Mouse (Mus musculus): ENCODE measurements at regions not wholly inside any gene's neighbourhood (a gene's known extent, or its start where the extent isn't known, plus 50 kb on each side); places are given as distances from the start of the nearest gene placed in this dataset.

GRCm38 (mm10) chr4:119054129-119054528 is 54.4 kb upstream of the Slc2a1 start:
- Histone ChIP-seq H3K4me1 (ENCODE audit: control insufficient read depth in 1 of 2, insufficient read depth in 2 of 2, low read length in 2 of 2) (peaks cover 2 to 30% of the 10 kb centered on the region in 2 experiments; a peak in 3 of 4 replicates), H3K9ac (ENCODE audit: control insufficient read depth, low read depth, low read length, poor library complexity, severe bottlenecking) (no peak overlapping the region), H3K4me3 (ENCODE audit: control insufficient read depth in 1 of 2, insufficient read depth in 1 of 2, low read depth in 2 of 2, low read length in 2 of 2) (no peak overlapping the region)

GRCm38 (mm10) chr4:119057191-119057590 is 51.3 kb upstream of the Slc2a1 start:
- no peak overlapping the region for H3K9ac ChIP-seq (ENCODE audit: control insufficient read depth, low read depth, low read length, poor library complexity, severe bottlenecking)
- no peak overlapping the region for H3K27ac ChIP-seq (ENCODE audit: control insufficient read depth, low read depth, low read length)
- H3K4me3 ChIP-seq (ENCODE audit: control insufficient read depth in 1 of 2, insufficient read depth in 1 of 2, low read depth in 2 of 2, low read length in 2 of 2), result no peak overlapping the region
- peaks cover 2 to 21% of the 10 kb centered on the region in 2 experiments; a peak in 3 of 4 replicates for H3K4me1 ChIP-seq (ENCODE audit: control insufficient read depth in 1 of 2, insufficient read depth in 2 of 2, low read length in 2 of 2)
- no peak for DNase-seq (ENCODE audit: low read depth, low spot score)
- TF ChIP-seq CHD2 (IDR thresholded peaks at IDR 0.05; ENCODE audit: low read length) (no peak), BHLHE40 (IDR thresholded peaks at IDR 0.05; ENCODE audit: borderline replicate concordance, low read depth, low read length) (no peak), POLR2AphosphoS2 (IDR thresholded peaks at IDR 0.05; ENCODE audit: low read length) (no peak), ZMIZ1 (IDR thresholded peaks at IDR 0.05; ENCODE audit: low read depth, low read length) (no peak), POLR2A (IDR thresholded peaks at IDR 0.05; ENCODE audit: control insufficient read depth in 1 of 2, insufficient read depth in 1 of 2, low read depth in 1 of 2, low read length in 2 of 2, poor library complexity in 1 of 2) (no peak)
- no peaks in the 10 kb centered on the region for H3K79me2 ChIP-seq (ENCODE audit: control insufficient read depth, insufficient read depth, low read length, poor library complexity)
- no peaks in the 10 kb centered on the region for H3K27me3 ChIP-seq (ENCODE audit: control insufficient read depth in 1 of 2, insufficient read depth in 2 of 2, low read length in 2 of 2)
- peaks cover 0 to 9% of the 10 kb centered on the region in 2 experiments; a peak in 2 of 4 replicates for H3K36me3 ChIP-seq (ENCODE audit: control insufficient read depth in 1 of 2, insufficient read depth in 2 of 2, low read length in 2 of 2)
- H3K9me3 ChIP-seq (replicated peaks; ENCODE audit: insufficient read depth, low read length), result no peaks in the 10 kb centered on the region

More at GRCm38 (mm10) chr4:119054129-119054528, 54.4 kb upstream of the Slc2a1 start:
- no peak overlapping the region for H3K27ac ChIP-seq (ENCODE audit: control insufficient read depth, low read depth, low read length)
- peaks cover 0 to 10% of the 10 kb centered on the region in 2 experiments; a peak in 2 of 4 replicates for H3K36me3 ChIP-seq (ENCODE audit: control insufficient read depth in 1 of 2, insufficient read depth in 2 of 2, low read length in 2 of 2)
- no peaks in the 10 kb centered on the region for H3K27me3 ChIP-seq (ENCODE audit: control insufficient read depth in 1 of 2, insufficient read depth in 2 of 2, low read length in 2 of 2)
- TF ChIP-seq EP300 (IDR thresholded peaks at IDR 0.05; ENCODE audit: low read depth in 1 of 2, low read length in 2 of 2) (peak; percentile 48 to 49; a peak in 3 of 4 replicates), E2F4 (IDR thresholded peaks at IDR 0.05; ENCODE audit: borderline replicate concordance, low read depth, low read length) (no peak), TAL1 (IDR thresholded peaks at IDR 0.05; ENCODE audit: low read length) (peak; percentile 43), GATA1 (IDR thresholded peaks at IDR 0.05; ENCODE audit: low read depth, low read length) (peak; percentile 59; the same call in 1 of the 2 replicates), TCF12 (IDR thresholded peaks at IDR 0.05; ENCODE audit: low read depth, low read length) (peak; percentile 49; the same call in 1 of the 2 replicates), RCOR1 (IDR thresholded peaks at IDR 0.05; ENCODE audit: low read depth, low read length) (no peak)
- no peaks in the 10 kb centered on the region for H3K9me3 ChIP-seq (replicated peaks; ENCODE audit: insufficient read depth, low read length)
- no peaks in the 10 kb centered on the region for H3K79me2 ChIP-seq (ENCODE audit: control insufficient read depth, insufficient read depth, low read length, poor library complexity)
- peak; percentile 28 for DNase-seq (ENCODE audit: low read depth, low spot score)

GRCm38 (mm10) chr4:119057826-119058225 is 50.7 kb upstream of the Slc2a1 start:
- TF ChIP-seq MAX (IDR thresholded peaks at IDR 0.05; ENCODE audit: low read length), result no peak
- TF ChIP-seq POLR2AphosphoS5 (IDR thresholded peaks at IDR 0.05; ENCODE audit: borderline replicate concordance, low read depth, low read length), result no peak
- no peak for TF ChIP-seq RCOR1 (IDR thresholded peaks at IDR 0.05; ENCODE audit: low read depth, low read length)
- no peak for TF ChIP-seq CTCF (IDR thresholded peaks at IDR 0.05 in 2 of 3, conservative IDR thresholded peaks at IDR 0.05 in 1 of 3; ENCODE audit: control insufficient read depth in 1 of 3, insufficient read depth in 1 of 3, low read depth in 2 of 3, low read length in 3 of 3, poor library complexity in 1 of 3, severe bottlenecking in 1 of 3)
- TF ChIP-seq MXI1 (IDR thresholded peaks at IDR 0.05; ENCODE audit: low read depth, low read length), result no peak
- no peak for TF ChIP-seq JUND (IDR thresholded peaks at IDR 0.05; ENCODE audit: low read depth, low read length)
- Histone ChIP-seq H3K4me1 (ENCODE audit: control insufficient read depth in 1 of 2, insufficient read depth in 2 of 2, low read length in 2 of 2) (peaks cover 0 to 16% of the 10 kb centered on the region in 2 experiments; a peak in 2 of 4 replicates), H3K9ac (ENCODE audit: control insufficient read depth, low read depth, low read length, poor library complexity, severe bottlenecking) (no peak overlapping the region), H3K4me3 (ENCODE audit: control insufficient read depth in 1 of 2, insufficient read depth in 1 of 2, low read depth in 2 of 2, low read length in 2 of 2) (no peak overlapping the region), H3K27me3 (ENCODE audit: control insufficient read depth in 1 of 2, insufficient read depth in 2 of 2, low read length in 2 of 2) (no peaks in the 10 kb centered on the region), H3K79me2 (ENCODE audit: control insufficient read depth, insufficient read depth, low read length, poor library complexity) (no peaks in the 10 kb centered on the region), H3K9me3 (replicated peaks; ENCODE audit: insufficient read depth, low read length) (no peaks in the 10 kb centered on the region), H3K36me3 (ENCODE audit: control insufficient read depth in 1 of 2, insufficient read depth in 2 of 2, low read length in 2 of 2) (peaks cover 0 to 7% of the 10 kb centered on the region in 2 experiments; a peak in 2 of 4 replicates), H3K27ac (ENCODE audit: control insufficient read depth, low read depth, low read length) (no peak overlapping the region)
- DNase-seq (ENCODE audit: low read depth, low spot score), result no peak
